Mouse (Mus musculus) embryonic facial prominence, embryonic 13.5 days (tissue): ENCODE data around the gene Cacna1d. TPM values are rescaled to one million over a fixed set of nuclear protein-coding genes. Genes with fewer than 3 reads are reported as not detected.

ENCODE experiments used
- ATAC-seq: fragments of 200-750 bp; cut with Nextera tagmentation; 2 replicates; pipeline ENCODE4 v1.8.0; 2017; ENCODE audit warnings: low read depth; ENCODE audit not compliant: insufficient number of reproducible peaks, insufficient read depth, low FRiP score, low TSS enrichment
- H3K27ac ChIP-seq: fragments of 300-500 bp; sonication (generic); 2 replicates; pipeline ENCODE4 v1.5.1; 2015; ENCODE audit warnings: moderate library complexity, mild to moderate bottlenecking, inconsistent platforms
- H3K27me3 ChIP-seq: fragments of 300-500 bp; sonication (generic); 2 replicates; pipeline ENCODE4 v1.6.1; 2015; ENCODE audit warnings: mild to moderate bottlenecking, inconsistent platforms
- H3K36me3 ChIP-seq: fragments of 300-500 bp; sonication (generic); 2 replicates; pipeline ENCODE4 v1.6.1; 2015; ENCODE audit warnings: mild to moderate bottlenecking, inconsistent platforms
- H3K4me1 ChIP-seq: fragments of 300-500 bp; sonication (generic); 2 replicates; pipeline ENCODE4 v1.6.1; 2015; ENCODE audit warnings: inconsistent platforms
- H3K4me2 ChIP-seq: fragments of 300-500 bp; sonication (generic); 2 replicates; pipeline ENCODE4 v1.6.1; 2015; ENCODE audit warnings: moderate library complexity, mild to moderate bottlenecking, inconsistent platforms
- H3K4me3 ChIP-seq: fragments of 300-500 bp; sonication (generic); 2 replicates; pipeline ENCODE4 v1.5.1; 2015; ENCODE audit warnings: mild to moderate bottlenecking, inconsistent platforms
- H3K9ac ChIP-seq: fragments of 300-500 bp; sonication (generic); 2 replicates; pipeline ENCODE4 v1.6.1; 2015; ENCODE audit warnings: mild to moderate bottlenecking, inconsistent platforms
- H3K9me3 ChIP-seq: fragments of 300-500 bp; sonication (generic); 2 replicates; pipeline ENCODE4 v1.6.1; 2016; ENCODE audit warnings: inconsistent platforms
- WGBS: fragments of 180-500 bp; shearing (Covaris S2); methylation state at CpG from one replicate; pipeline ENCODE4 v1.1.7; 2015; ENCODE audit warnings: mixed read lengths; 5-methylcytosine and 5-hydroxymethylcytosine counted together
- polyA plus RNA-seq: library from polyadenylated mRNA; unstranded; fragments of >200 nt; fragmentation: Nextera tagmentation; extraction: Ambion mirVana; gene quantifications from 2 replicates; pipeline ENCODE4 v1.2.1, GENCODE M21; 2015

Cacna1d gene
- polyA plus RNA-seq, 1 experiment from 2014 or later, result 6.6 TPM

DNA sequence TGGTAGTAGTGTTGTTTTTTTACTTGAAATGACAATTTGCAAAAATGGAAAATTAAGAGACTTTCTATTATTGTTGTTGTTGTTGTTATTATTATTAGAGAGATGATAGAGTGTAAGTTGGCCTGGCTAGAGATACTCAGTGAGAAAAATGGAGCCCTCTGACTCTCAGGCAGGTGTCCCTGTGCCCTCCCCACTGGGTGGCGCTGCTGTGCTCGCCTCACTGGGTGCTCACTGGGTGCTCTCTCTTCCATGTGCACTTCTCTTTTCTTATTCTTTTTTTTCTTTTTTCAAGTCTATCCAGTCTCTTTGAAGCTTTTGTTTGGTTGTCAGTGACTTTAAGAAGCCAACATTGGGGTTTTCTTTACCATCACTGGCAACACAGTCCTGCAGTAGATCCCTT lies 463.9 kb downstream of the Cacna1d start:
- Histone ChIP-seq H3K4me2 (no peak overlapping the region), H3K27ac (no peak overlapping the region), H3K9ac (no peak overlapping the region), H3K9me3 (no peaks in the 10 kb centered on the region), H3K4me3 (no peak overlapping the region), H3K36me3 (no peaks in the 10 kb centered on the region), H3K4me1 (no peaks in the 10 kb centered on the region), H3K27me3 (no peaks in the 10 kb centered on the region)
- 46% methylated on average over 2 of the region's 2 CpGs for WGBS
- ATAC-seq, result no peak

DNA sequence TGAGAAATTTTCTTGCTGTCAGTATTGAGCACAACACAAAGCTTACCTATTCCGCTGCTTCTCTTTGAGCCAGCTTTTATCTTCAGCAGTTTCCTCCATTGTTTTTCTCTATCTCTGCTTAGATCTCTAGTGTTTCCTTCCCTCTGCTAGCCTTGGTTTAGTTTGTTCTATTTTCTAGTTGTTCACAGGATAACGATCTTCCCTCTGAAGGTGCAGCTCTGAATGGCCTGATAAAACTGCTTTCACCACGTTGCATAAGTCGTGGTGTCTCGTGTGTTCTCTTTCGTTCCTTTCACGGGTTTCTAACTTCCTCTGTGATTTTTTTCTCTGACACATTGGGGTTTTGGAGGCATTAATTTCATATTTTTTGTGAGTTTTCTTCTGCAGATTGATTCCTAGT lies 466.9 kb downstream of the Cacna1d start:
- Histone ChIP-seq H3K36me3 (no peaks in the 10 kb centered on the region), H3K4me3 (no peak overlapping the region), H3K27me3 (no peaks in the 10 kb centered on the region), H3K4me2 (no peak overlapping the region), H3K9me3 (no peaks in the 10 kb centered on the region), H3K9ac (no peak overlapping the region), H3K27ac (no peak overlapping the region), H3K4me1 (peaks cover 10% of the 10 kb centered on the region)
- 63% methylated on average over 7 of the region's 7 CpGs for WGBS
- no peak for ATAC-seq

GRCm38 (mm10) chr14:30022471-30022870 lies 468.8 kb downstream of the Cacna1d start:
- Histone ChIP-seq H3K4me3 (no peak overlapping the region), H3K9ac (no peak overlapping the region), H3K9me3 (no peaks in the 10 kb centered on the region), H3K4me1 (peaks cover 10% of the 10 kb centered on the region), H3K27ac (no peak overlapping the region), H3K4me2 (no peak overlapping the region), H3K27me3 (no peaks in the 10 kb centered on the region), H3K36me3 (no peaks in the 10 kb centered on the region)
- 87% methylated on average over 6 of the region's 6 CpGs for WGBS
- no peak for ATAC-seq

DNA sequence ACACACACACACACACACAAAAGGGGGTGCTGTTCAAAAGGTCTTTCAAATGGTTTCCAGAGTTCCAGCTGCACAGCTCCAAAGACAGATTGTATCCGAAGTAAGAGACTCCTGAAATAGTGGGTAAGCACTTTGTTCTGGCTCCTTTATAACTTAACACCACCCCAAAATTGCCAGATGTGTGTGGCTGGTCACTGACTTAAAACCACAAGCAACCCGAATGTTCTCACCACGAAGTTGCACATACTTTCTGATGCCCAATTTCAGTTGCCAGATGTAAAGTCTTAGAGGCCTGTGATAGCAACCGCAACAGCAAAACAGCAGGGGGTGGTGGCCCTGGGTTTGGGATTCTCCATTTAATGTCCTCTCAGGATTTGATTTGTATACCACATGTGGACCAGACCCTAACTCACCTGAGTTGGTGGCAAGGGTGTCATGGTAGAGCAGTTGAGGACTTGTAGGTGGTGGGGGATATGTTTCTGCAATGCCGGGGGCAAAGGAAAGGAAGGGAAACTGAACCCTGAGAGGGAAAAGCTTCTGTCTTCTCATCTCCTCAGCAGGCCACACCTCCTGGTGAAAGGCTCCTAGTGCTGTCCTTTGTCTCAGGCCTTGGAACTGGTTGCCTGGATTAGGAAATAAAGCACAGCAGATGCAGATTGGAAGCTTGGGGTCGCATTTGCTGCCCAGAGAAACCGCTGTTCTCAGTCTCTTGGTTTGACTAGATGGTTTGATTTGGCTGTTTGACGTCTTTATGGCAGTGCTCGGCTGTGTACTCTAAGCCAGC lies 471.3 kb downstream of the Cacna1d start:
- Histone ChIP-seq H3K9ac (no peak overlapping the region), H3K9me3 (no peaks in the 10 kb centered on the region), H3K27ac (no peak overlapping the region), H3K36me3 (no peaks in the 10 kb centered on the region), H3K27me3 (no peaks in the 10 kb centered on the region), H3K4me3 (no peak overlapping the region), H3K4me1 (peaks cover 10% of the 10 kb centered on the region), H3K4me2 (no peak overlapping the region)
- 39% methylated on average over 9 of the region's 9 CpGs for WGBS
- ATAC-seq, result no peak

GRCm38 (mm10) chr14:30019375-30019774 lies 471.9 kb downstream of the Cacna1d start:
- no peak overlapping the region for H3K9ac ChIP-seq
- 92% methylated on average over 8 of the region's 8 CpGs for WGBS
- no peak for ATAC-seq
- H3K4me1 ChIP-seq, result peaks cover 13% of the 10 kb centered on the region
- no peak overlapping the region for H3K4me3 ChIP-seq
- H3K9me3 ChIP-seq, result no peaks in the 10 kb centered on the region
- H3K36me3 ChIP-seq, result no peaks in the 10 kb centered on the region
- H3K4me2 ChIP-seq, result no peak overlapping the region
- H3K27ac ChIP-seq, result no peak overlapping the region
- H3K27me3 ChIP-seq, result no peaks in the 10 kb centered on the region

DNA sequence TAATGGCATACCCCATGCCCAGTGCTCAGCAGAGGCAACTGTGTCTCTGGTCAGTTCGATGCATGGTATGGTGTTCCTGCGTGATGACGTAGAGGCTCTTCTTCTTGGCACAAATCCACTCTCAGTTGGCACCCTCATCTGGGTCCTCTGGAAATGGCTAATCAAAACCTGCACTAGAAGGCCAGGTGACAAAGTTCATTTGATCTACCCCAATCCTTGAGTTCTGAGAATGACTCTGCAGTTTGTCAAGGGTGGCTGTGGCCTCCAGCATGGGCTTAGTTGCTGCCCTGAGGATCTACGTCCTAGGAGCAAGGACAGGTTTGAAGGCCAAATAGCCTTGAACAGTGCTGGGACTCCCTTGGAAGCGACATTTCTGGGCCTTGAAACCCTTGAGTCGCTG lies 472.4 kb downstream of the Cacna1d start:
- H3K9me3 ChIP-seq, result no peaks in the 10 kb centered on the region
- no peak overlapping the region for H3K4me3 ChIP-seq
- 91% methylated on average over 6 of the region's 6 CpGs for WGBS
- peaks cover 13% of the 10 kb centered on the region for H3K4me1 ChIP-seq
- H3K36me3 ChIP-seq, result no peaks in the 10 kb centered on the region
- no peak overlapping the region for H3K27ac ChIP-seq
- H3K27me3 ChIP-seq, result no peaks in the 10 kb centered on the region
- ATAC-seq, result no peak
- no peak overlapping the region for H3K9ac ChIP-seq
- H3K4me2 ChIP-seq, result no peak overlapping the region

GRCm38 (mm10) chr14:30018463-30018801 lies 472.8 kb downstream of the Cacna1d start:
- Histone ChIP-seq H3K4me1 (peaks cover 13% of the 10 kb centered on the region), H3K4me2 (no peak overlapping the region), H3K4me3 (no peak overlapping the region), H3K27ac (no peak overlapping the region), H3K9ac (no peak overlapping the region), H3K9me3 (no peaks in the 10 kb centered on the region), H3K27me3 (no peaks in the 10 kb centered on the region), H3K36me3 (no peaks in the 10 kb centered on the region)
- 94% methylated on average over 4 of the region's 4 CpGs for WGBS
- no peak for ATAC-seq

DNA sequence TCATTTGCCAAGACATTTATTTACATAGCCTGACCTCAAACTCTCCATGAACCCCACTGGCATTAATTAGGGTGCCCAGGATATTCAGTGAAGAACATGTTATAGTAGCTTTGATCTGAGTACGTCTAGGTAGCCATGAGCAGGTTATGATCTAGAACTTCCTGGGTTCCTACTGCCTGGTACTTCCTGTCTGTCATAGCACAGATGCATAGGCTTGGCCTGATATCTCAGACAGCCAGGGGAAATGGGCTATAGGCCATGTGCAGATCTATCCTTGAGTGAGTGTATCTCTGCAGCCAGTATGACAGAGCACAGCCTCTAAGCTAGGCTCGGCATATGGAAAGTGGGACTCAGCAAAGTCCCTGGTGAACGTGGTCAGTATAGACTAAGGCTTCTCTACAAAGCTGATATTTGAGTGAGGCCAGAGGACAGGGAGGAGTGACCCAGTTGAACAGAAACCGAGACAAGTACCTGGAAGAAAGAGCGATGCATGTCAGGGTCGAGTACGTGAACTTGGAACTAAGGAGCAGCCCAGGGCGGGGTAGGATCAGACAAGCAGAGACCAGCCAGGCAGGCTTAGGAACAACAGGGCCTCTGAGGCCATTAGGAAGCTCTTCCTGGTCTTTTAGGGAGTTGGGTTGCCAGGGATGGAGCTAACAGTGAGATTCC lies 473.3 kb downstream of the Cacna1d start:
- Histone ChIP-seq H3K9ac (no peak overlapping the region), H3K9me3 (no peaks in the 10 kb centered on the region), H3K27ac (no peak overlapping the region), H3K36me3 (no peaks in the 10 kb centered on the region), H3K27me3 (no peaks in the 10 kb centered on the region), H3K4me1 (peaks cover 13% of the 10 kb centered on the region), H3K4me2 (no peak overlapping the region), H3K4me3 (no peak overlapping the region)
- ATAC-seq, result no peak
- 87% methylated on average over 8 of the region's 8 CpGs for WGBS

DNA sequence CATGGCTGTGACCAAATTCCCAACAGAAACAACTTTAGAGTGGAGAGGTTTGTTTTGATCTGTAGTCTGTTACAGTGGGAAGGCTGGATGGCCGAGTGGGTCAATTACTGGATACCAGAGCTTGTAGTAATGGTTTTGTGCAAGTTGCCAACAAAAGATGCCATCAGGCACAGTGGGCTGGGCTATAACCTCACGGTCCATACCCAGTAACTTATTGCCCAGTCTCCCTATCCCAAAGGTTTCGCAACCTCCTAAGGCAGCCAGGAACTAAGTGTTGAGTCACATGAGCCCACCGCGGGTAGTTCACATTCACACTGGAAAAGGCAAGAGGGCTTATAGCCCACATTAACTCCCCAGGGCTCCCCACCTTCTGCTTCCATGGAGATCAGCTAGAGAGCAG lies 474.6 kb downstream of the Cacna1d start:
- H3K27ac ChIP-seq, result no peak overlapping the region
- no peak overlapping the region for H3K4me2 ChIP-seq
- 85% methylated on average over 5 of the region's 5 CpGs for WGBS
- no peak for ATAC-seq
- no peak overlapping the region for H3K9ac ChIP-seq
- H3K9me3 ChIP-seq, result no peaks in the 10 kb centered on the region
- peaks cover 13% of the 10 kb centered on the region for H3K4me1 ChIP-seq
- no peaks in the 10 kb centered on the region for H3K27me3 ChIP-seq
- H3K4me3 ChIP-seq, result no peak overlapping the region
- H3K36me3 ChIP-seq, result no peaks in the 10 kb centered on the region

- peaks cover 8% of the 10 kb centered on the region; the same call in 1 of the 2 replicates for H3K27me3 ChIP-seq
- no peak overlapping the region for H3K4me2 ChIP-seq
- ATAC-seq, result no peak
- no peaks in the 10 kb centered on the region for H3K36me3 ChIP-seq
- H3K4me1 ChIP-seq, result peaks cover 13% of the 10 kb centered on the region
- no peak overlapping the region for H3K9ac ChIP-seq
- no peak overlapping the region for H3K4me3 ChIP-seq
- H3K27ac ChIP-seq, result no peak overlapping the region
- H3K9me3 ChIP-seq, result no peaks in the 10 kb centered on the region
- WGBS, result 44% methylated on average over 1 of the region's 1 CpGs
These were observed 476.2 kb downstream of the Cacna1d start for GRCm38 (mm10) chr14:30015008-30015407.

DNA sequence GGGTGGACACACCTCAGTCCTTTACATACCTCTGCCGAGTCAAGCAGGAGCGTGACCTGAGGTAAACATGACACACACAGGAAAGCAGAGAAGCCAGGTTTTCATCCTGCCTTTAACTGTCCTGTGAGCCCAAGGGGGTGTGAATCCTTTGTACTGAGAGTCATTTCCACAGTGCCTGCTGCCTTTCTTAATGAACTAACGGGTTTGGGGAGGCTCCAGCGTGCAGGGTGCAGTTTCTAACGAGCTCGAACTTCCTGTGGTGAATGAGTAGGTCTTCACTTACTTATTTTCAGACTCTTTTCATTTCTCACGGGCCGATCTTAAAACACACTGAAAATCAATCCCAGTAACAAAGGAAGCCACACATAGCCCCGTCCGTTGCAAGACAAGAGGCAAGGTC lies 476.8 kb downstream of the Cacna1d start:
- no peak overlapping the region for H3K27ac ChIP-seq
- no peaks in the 10 kb centered on the region for H3K9me3 ChIP-seq
- H3K36me3 ChIP-seq, result no peaks in the 10 kb centered on the region
- no peak overlapping the region for H3K4me2 ChIP-seq
- H3K27me3 ChIP-seq, result peaks cover 13% of the 10 kb centered on the region
- no peak overlapping the region for H3K4me3 ChIP-seq
- 51% methylated on average over 10 of the region's 10 CpGs for WGBS
- peaks cover 16% of the 10 kb centered on the region; the same call in 1 of the 2 replicates for H3K4me1 ChIP-seq
- ATAC-seq, result no peak
- no peak overlapping the region for H3K9ac ChIP-seq

DNA sequence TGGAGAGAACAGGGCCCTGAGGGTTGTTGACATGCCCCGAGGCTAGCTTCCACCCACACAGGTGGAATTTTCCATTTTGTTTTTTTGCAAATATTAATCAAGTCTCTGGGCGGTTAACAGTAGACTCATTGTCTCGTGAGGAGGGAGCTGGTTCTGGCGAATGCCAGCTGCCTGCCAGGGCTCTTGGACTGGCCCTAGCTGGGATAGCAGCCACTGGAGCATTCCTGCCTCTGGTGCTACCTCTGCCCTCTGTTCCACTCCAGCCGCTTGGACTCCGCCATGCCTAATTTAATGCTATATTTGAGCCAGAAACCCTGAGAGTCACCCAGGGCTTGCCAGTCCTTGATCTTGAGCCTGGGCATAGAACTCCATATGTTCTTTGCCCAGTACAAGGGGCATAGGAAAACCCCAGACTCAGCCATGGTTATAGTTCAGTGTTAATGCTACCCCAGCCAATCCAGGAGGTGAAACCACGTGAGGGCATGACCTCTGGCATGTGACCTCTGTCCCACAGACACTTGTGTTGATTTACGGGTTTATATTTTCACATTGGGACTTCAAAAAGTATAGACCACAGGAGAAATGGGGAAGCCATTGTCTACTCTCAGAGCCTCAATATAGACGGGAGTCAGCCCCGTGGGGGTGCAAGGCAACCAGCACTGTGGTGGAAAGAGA lies 479.2 kb downstream of the Cacna1d start:
- Histone ChIP-seq H3K9ac (no peak overlapping the region), H3K27me3 (peaks cover 35% of the 10 kb centered on the region), H3K4me2 (no peak overlapping the region), H3K4me1 (peaks cover 28% of the 10 kb centered on the region; the same call in 1 of the 2 replicates), H3K27ac (no peak overlapping the region; the same call in 1 of the 2 replicates), H3K9me3 (no peaks in the 10 kb centered on the region), H3K4me3 (no peak overlapping the region), H3K36me3 (no peaks in the 10 kb centered on the region)
- no peak for ATAC-seq
- 71% methylated on average over 10 of the region's 10 CpGs for WGBS
